Mouse (Mus musculus): Measurements from ENCODE around the gene St6galnac3.

DNA sequence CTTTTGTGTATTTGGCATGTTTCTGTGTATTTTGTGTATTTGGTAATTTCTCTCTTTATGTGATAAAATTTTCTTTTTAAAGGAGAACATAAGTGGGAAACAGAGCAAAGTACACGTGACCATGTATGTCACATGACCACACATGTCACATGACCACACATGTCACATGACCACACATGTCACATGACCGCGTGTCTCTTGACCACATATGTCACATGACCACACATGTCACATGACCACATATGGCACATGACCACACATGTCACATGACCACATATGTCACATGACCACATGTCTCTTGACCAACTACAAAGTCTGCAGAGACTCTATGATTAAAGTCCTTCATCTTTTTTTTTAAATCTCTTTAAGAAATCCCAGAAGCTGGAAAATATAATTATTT, 413.0 kb downstream of the St6galnac3 start:
- TF ChIP-seq POLR2A (IDR thresholded peaks at IDR 0.05; ENCODE audit: borderline replicate concordance, control insufficient read depth, low read depth, low read length) (no peak), CTCF (IDR thresholded peaks at IDR 0.05; ENCODE audit: control insufficient read depth, insufficient read depth, low read length) (no peak)

Measured in bone marrow, adult 2 months (tissue).